Mouse (Mus musculus): ENCODE measurements around the gene Tmem273.

Tmem273 gene

DNA sequence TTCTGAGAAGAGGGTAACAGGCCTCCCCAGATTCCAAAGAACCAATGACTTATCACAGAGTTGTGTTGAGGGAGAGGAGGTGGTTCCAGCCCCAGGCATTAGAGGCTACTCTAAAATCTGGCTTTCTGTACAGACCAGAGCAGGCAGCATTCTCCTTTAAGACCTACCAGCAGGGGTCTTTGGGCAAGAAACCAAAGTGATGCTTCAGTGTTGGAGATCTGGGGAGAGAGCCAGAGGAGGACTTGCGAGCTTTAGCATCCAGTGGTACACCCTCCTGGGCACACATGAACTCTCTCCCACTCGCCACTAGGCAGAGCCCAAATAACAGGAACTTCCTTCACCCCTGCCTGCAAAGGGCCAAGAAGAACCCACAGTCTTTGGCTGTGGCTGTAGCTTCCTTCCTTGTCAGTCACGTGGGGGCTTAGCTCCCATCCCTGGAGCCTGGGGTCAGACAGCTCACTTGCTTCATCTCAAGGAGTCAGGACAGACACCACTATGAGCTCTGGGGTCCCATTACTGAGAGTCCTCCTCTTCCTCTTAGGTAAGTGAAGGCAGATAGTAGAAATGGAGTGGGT, at the start of gene Tmem273:
Tmem273 (plus strand) TSS at position 408 of the 575 bp plus-strand sequence.
- TF ChIP-seq GATA4 (IDR thresholded peaks at IDR 0.05; ENCODE audit: insufficient replicate concordance, low read length) = no peak

DNA sequence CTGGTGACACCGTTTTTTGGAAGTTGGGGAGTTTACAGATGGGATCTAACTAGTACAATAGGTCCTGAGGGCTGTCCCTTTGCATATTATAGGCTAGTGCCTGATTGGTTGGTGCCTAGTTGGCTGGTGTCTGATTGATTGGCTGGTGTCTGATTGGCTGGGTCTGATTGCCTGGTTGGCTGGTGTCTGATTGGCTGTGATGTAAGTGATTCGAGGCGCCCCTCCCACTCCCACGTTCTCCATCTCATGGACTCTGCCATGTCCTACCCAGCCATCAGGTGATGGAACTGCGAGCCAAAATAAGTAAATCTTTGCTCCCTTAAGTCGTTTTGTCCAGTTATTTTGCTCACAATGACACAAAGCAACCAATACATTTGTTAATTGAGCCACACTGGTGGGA, 49.2 kb upstream of the Tmem273 start:
- TF ChIP-seq GATA4 (IDR thresholded peaks at IDR 0.05; ENCODE audit: insufficient replicate concordance, low read length) = no peak

DNA sequence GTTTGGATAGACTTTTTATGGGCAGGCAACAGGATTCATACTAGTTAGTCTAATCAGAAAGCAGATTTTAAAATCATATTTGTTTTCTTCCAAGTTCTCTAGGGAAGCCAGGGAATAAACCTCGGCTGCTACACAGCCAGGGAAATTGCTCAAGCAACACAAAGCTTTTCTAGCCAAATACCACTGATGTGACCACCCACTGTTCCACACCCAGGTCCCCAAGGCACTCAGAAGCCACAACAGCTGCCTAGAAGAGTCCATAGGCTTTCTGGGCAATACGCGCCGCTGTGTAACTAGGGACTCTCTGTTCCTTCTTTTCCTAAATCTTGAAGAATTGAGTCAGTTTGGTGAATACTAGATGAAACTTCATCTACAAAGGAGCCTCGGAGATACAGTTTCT, 47.2 kb upstream of the Tmem273 start:
- no peak for TF ChIP-seq GATA4 (IDR thresholded peaks at IDR 0.05; ENCODE audit: insufficient replicate concordance, low read length)

- no peak for TF ChIP-seq GATA4 (IDR thresholded peaks at IDR 0.05; ENCODE audit: insufficient replicate concordance, low read length)
Measured at GRCm38 (mm10) chr14:32748519-32748918, 37.2 kb upstream of the Tmem273 start.

- no peak for TF ChIP-seq GATA4 (IDR thresholded peaks at IDR 0.05; ENCODE audit: insufficient replicate concordance, low read length)
Measured at GRCm38 (mm10) chr14:32750727-32751126, 35.0 kb upstream of the Tmem273 start.

DNA sequence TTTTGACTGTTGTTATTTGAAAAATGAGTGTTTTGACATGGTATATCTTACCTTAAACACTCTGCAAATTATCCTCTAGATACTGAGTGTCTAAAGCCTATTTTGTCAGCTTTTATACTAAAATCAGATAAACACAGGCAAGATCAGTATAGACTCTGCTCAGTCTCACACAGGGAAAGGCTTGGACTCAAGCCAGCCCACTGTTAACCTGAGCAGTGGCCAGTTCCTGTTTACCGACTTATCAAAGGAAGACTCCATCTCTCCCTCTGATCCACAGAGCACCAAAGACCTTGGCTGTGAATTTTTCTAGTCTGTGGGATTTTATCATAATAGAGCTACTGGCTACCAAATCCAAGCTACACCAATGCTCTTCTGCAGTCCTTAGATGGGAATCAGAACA, 31.5 kb upstream of the Tmem273 start:
- TF ChIP-seq GATA4 (IDR thresholded peaks at IDR 0.05; ENCODE audit: insufficient replicate concordance, low read length) = no peak

GRCm38 (mm10) chr14:32762177-32762576, 23.6 kb upstream of the Tmem273 start:
- no peak for TF ChIP-seq GATA4 (IDR thresholded peaks at IDR 0.05; ENCODE audit: insufficient replicate concordance, low read length)

DNA sequence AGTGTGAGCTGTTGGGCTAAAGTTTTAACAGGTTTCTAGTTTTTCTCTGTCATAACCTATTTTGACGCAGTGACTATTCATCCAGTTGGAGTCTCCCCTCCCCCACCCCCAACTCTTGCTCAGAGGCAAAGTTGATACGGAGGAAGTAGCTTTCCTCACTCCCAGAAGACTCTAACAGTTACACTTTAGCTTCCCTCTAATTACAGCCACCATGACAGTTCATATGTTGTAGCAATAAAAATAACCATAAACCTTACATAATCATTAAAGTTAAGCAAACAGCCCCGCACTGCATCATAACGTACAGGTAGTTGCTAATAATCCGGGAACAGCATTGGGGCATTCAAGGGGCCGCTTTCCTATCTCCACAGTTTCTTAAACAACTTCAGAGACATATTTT, 15.2 kb upstream of the Tmem273 start:
- no peak for TF ChIP-seq GATA4 (IDR thresholded peaks at IDR 0.05; ENCODE audit: insufficient replicate concordance, low read length)

GRCm38 (mm10) chr14:32772085-32772484, 13.7 kb upstream of the Tmem273 start:
- no peak for TF ChIP-seq GATA4 (IDR thresholded peaks at IDR 0.05; ENCODE audit: insufficient replicate concordance, low read length)

GRCm38 (mm10) chr14:32772791-32773190, 13.0 kb upstream of the Tmem273 start:
- no peak for TF ChIP-seq GATA4 (IDR thresholded peaks at IDR 0.05; ENCODE audit: insufficient replicate concordance, low read length)

DNA sequence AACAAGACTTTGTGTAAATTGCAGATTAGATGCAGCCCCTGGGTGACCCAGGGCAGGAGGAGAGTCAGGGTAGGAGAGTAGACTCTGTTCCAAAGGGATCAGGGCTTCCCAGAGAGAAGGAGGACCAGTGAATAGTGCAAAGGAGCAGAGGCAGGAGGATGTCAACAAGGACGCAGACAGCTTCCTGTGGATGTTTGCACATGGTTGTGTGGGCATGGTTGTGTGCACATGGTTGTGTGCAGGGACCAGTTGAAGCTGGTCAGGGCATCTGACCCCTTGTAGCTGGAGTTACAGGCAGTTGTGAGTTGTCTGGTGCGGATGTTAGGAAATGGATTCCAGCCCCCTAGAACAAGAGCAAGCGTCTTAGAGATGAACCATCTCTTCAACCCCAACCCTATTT, 12.3 kb upstream of the Tmem273 start:
- TF ChIP-seq GATA4 (IDR thresholded peaks at IDR 0.05; ENCODE audit: insufficient replicate concordance, low read length) = no peak

DNA sequence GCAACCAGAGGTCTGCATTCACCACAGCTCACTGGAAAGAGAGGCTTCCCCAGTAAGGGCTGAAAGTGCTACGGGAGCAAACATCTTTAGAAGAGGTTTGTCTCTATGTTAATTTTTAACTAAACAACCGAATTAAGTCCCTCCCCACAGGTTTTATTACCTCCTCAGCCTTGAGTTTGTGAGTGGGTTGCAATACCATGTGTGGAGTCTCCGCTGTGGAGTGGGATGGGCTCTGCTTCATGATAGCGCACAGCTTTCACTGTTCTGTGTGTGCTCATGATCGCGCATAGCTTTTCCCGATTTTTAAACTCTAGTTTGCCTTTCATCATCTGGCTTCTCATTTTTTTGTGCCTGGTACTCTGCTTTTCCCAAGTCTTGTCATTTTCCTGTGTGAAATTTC, 9.7 kb upstream of the Tmem273 start:
- no peak for TF ChIP-seq GATA4 (IDR thresholded peaks at IDR 0.05; ENCODE audit: insufficient replicate concordance, low read length)

DNA sequence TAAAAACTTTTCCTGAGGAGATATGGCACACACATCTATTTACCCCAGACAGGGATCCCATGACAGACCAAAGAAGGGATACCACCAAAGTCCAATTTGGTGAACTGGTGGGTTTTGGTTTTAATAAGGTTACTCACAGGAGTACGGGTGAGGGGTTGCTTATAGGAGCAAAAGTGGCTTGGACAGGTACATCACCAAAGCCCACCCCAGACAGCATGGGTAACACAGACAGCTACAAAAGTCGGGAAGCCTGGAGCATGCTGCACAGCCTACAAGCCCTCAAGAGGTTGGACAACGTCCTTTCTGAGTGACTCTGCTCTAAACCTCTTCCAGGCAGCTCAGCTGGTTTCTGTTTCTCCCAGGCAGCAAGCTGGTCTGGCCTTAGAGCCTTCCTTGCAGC, 7.4 kb upstream of the Tmem273 start:
- TF ChIP-seq GATA4 (IDR thresholded peaks at IDR 0.05; ENCODE audit: insufficient replicate concordance, low read length) = no peak

DNA sequence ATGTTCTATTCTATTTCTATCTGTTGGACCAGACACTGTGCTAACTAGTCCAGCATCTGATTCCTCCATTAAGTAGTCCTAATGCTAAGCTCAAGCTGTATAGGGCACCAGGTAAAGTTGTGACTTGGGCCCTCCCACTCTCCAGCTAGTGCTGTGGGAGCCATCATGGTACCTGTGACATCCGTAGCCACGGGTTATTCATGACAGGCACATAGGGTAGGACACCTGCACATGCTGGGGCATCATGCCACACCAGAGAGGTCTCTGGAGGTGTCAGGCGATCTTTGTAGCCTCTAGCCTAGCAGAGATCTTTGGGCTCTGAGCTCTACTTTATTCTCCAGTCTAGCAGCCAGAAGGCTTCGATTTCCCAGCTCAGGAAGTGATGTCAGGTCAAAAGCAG, 2.9 kb upstream of the Tmem273 start:
- no peak for TF ChIP-seq GATA4 (IDR thresholded peaks at IDR 0.05; ENCODE audit: insufficient replicate concordance, low read length)

DNA sequence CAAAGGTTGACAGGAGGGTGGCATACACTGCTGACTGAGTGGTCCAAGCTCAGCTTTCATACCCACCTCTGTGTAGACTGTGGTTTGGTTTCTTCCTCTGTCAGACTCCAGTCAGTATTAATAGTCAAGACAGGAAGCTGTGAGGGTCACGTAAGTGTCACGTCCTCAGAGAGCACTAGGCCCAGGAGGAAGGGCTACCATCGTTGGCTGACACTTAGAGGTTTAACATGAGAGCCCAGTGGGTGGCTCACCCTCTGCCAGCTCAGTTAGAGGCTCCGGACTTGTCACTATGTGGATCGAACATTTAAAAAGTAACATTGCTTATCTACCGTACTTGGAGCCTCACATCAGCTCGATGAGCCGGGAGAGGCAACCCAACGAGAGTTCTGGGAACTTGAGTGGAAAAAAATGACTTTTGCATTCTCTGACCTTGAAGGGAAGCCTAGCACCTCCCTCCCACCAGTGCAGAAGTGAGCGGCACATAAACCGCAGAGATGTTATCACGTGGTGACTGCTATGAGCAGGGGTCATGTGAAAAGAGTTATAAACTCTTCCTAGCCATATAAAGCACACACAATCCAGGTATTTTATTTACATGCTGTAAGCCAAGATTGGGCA, 1.5 kb upstream of the Tmem273 start:
- TF ChIP-seq GATA4 (IDR thresholded peaks at IDR 0.05; ENCODE audit: insufficient replicate concordance, low read length) = no peak

- no peak for TF ChIP-seq GATA4 (IDR thresholded peaks at IDR 0.05; ENCODE audit: insufficient replicate concordance, low read length)
Measured at GRCm38 (mm10) chr14:32784748-32785134, 1.0 kb upstream of the Tmem273 start.

- TF ChIP-seq GATA4 (IDR thresholded peaks at IDR 0.05; ENCODE audit: insufficient replicate concordance, low read length) = no peak
Measured at GRCm38 (mm10) chr14:32787691-32788090, 1.9 kb downstream of the Tmem273 start.
